Mouse (Mus musculus) liver, embryonic 11.5 days (tissue): ENCODE measurements around the gene Hipk1. TPM values are rescaled to one million over a fixed set of nuclear protein-coding genes. Genes with fewer than 3 reads are reported as not detected.

Experiments
- ATAC-seq: fragments of 200-750 bp; cut with Nextera tagmentation; replicated peaks from 2 replicates; pipeline ENCODE4 v1.8.0; 2017; ENCODE audit warnings: moderate number of reproducible peaks, mild to moderate bottlenecking, moderate TSS enrichment, moderate library complexity; ENCODE audit not compliant: low FRiP score
- DNase-seq: peaks from one replicate; pipeline ENCODE4 v3.0.0-alpha.2; 2017; ENCODE audit warnings: low spot score
- H3K27ac ChIP-seq: fragments of 300-500 bp; sonication (generic); 2 replicates; pipeline ENCODE4 v1.5.1; 2014; ENCODE audit warnings: mild to moderate bottlenecking, low read depth, low read length, control low read depth
- H3K27me3 ChIP-seq: fragments of 300-500 bp; sonication (generic); replicated peaks from 2 replicates; pipeline ENCODE4 v1.6.1; 2014; ENCODE audit warnings: low read length, mixed read lengths; ENCODE audit not compliant: control insufficient read depth, insufficient read depth
- H3K36me3 ChIP-seq: fragments of 300-500 bp; sonication (generic); 2 replicates; pipeline ENCODE4 v1.6.1; 2014; ENCODE audit warnings: mild to moderate bottlenecking, low read length, moderate library complexity, mixed read lengths; ENCODE audit not compliant: control insufficient read depth, insufficient read depth
- H3K4me1 ChIP-seq: fragments of 300-500 bp; sonication (generic); replicated peaks from 2 replicates; pipeline ENCODE4 v1.6.1; 2014; ENCODE audit warnings: low read length, mixed read lengths; ENCODE audit not compliant: control insufficient read depth, insufficient read depth
- H3K4me2 ChIP-seq: fragments of 300-500 bp; sonication (generic); 2 replicates; pipeline ENCODE4 v1.6.1; 2014; ENCODE audit warnings: mild to moderate bottlenecking, control low read depth, moderate library complexity
- H3K4me3 ChIP-seq: fragments of 300-500 bp; sonication (generic); 2 replicates; pipeline ENCODE4 v1.5.1; 2014; ENCODE audit warnings: low read depth, low read length, control low read depth
- H3K9ac ChIP-seq: fragments of 300-500 bp; sonication (generic); 2 replicates; pipeline ENCODE4 v1.6.1; 2014; ENCODE audit warnings: low read depth, low read length, control low read depth
- H3K9me3 ChIP-seq: fragments of 300-500 bp; sonication (generic); 2 replicates; pipeline ENCODE4 v1.6.1; 2016; ENCODE audit warnings: low read length, inconsistent platforms, mixed read lengths; ENCODE audit not compliant: control insufficient read depth
- WGBS: fragments of 180-500 bp; shearing (Covaris S2); extraction: QIAGEN DNeasy Blood & Tissue Kit; methylation state at CpG from one replicate; pipeline ENCODE4 v1.1.7; 2014; 5-methylcytosine and 5-hydroxymethylcytosine counted together
- polyA plus RNA-seq: library from polyadenylated mRNA; unstranded; fragments of >200 nt; fragmentation: Nextera tagmentation; extraction: Ambion mirVana; gene quantifications from 2 replicates; pipeline ENCODE4 v1.2.1, GENCODE M21; 2014

The Hipk1 gene
- polyA plus RNA-seq, 1 experiment from 2014 or later: 15.7 TPM

- Histone ChIP-seq H3K4me2 (no peak overlapping the region), H3K27me3 (no peaks in the 10 kb centered on the region), H3K9me3 (no peaks in the 10 kb centered on the region), H3K9ac (no peak overlapping the region), H3K36me3 (peaks cover 22% of the 10 kb centered on the region), H3K4me1 (no peaks in the 10 kb centered on the region), H3K4me3 (no peak overlapping the region), H3K27ac (no peak overlapping the region)
- 85% methylated on average over 3 of the region's 3 CpGs for WGBS
- no peak for ATAC-seq
- no peak for DNase-seq
Observed at GRCm38 (mm10) chr3:103773508-103773907, 17.9 kb downstream of the Hipk1 start.

- H3K9ac ChIP-seq: no peak overlapping the region
- peaks cover 21% of the 10 kb centered on the region for H3K36me3 ChIP-seq
- H3K4me2 ChIP-seq: no peak overlapping the region
- H3K9me3 ChIP-seq: no peaks in the 10 kb centered on the region
- H3K27me3 ChIP-seq: no peaks in the 10 kb centered on the region
- DNase-seq: no peak
- no peak overlapping the region for H3K27ac ChIP-seq
- H3K4me3 ChIP-seq: no peak overlapping the region
- ATAC-seq: no peak
- WGBS: 80% methylated on average over 4 of the region's 4 CpGs
- no peaks in the 10 kb centered on the region for H3K4me1 ChIP-seq
Observed at GRCm38 (mm10) chr3:103772846-103773245, 18.5 kb downstream of the Hipk1 start.

GRCm38 (mm10) chr3:103771531-103772130 lies 19.7 kb downstream of the Hipk1 start:
- WGBS: 84% methylated on average over 9 of the region's 9 CpGs
- H3K27ac ChIP-seq: no peak overlapping the region
- H3K4me3 ChIP-seq: no peak overlapping the region
- H3K9me3 ChIP-seq: no peaks in the 10 kb centered on the region
- DNase-seq (no peak), ATAC-seq (no peak)
- H3K4me1 ChIP-seq: no peaks in the 10 kb centered on the region
- peaks cover 12% of the 10 kb centered on the region for H3K36me3 ChIP-seq
- no peak overlapping the region for H3K9ac ChIP-seq
- H3K27me3 ChIP-seq: no peaks in the 10 kb centered on the region
- H3K4me2 ChIP-seq: no peak overlapping the region

GRCm38 (mm10) chr3:103766789-103767188 lies 24.6 kb downstream of the Hipk1 start:
- Histone ChIP-seq H3K4me3 (no peak overlapping the region), H3K9me3 (no peaks in the 10 kb centered on the region), H3K36me3 (peaks cover 23% of the 10 kb centered on the region), H3K4me2 (no peak overlapping the region), H3K4me1 (no peaks in the 10 kb centered on the region), H3K27ac (no peak overlapping the region), H3K9ac (no peak overlapping the region), H3K27me3 (no peaks in the 10 kb centered on the region)
- DNase-seq: no peak
- no peak for ATAC-seq
- 82% methylated on average over 3 of the region's 3 CpGs for WGBS

- Histone ChIP-seq H3K27ac (no peak overlapping the region), H3K4me2 (no peak overlapping the region), H3K9ac (no peak overlapping the region), H3K4me1 (no peaks in the 10 kb centered on the region; the same call in 1 of the 2 replicates), H3K36me3 (peaks cover 35% of the 10 kb centered on the region), H3K27me3 (no peaks in the 10 kb centered on the region), H3K9me3 (no peaks in the 10 kb centered on the region), H3K4me3 (no peak overlapping the region)
- DNase-seq: no peak
- ATAC-seq: no peak
- 79% methylated on average over 5 of the region's 5 CpGs for WGBS
Observed at GRCm38 (mm10) chr3:103759261-103759970, 31.9 kb downstream of the Hipk1 start.

- WGBS: 91% methylated on average over 7 of the region's 7 CpGs
- no peaks in the 10 kb centered on the region for H3K9me3 ChIP-seq
- no peaks in the 10 kb centered on the region for H3K27me3 ChIP-seq
- H3K36me3 ChIP-seq: peaks cover 36% of the 10 kb centered on the region
- H3K9ac ChIP-seq: no peak overlapping the region
- no peak overlapping the region for H3K4me2 ChIP-seq
- no peaks in the 10 kb centered on the region; the same call in 1 of the 2 replicates for H3K4me1 ChIP-seq
- ATAC-seq (no peak), DNase-seq (no peak)
- H3K4me3 ChIP-seq: no peak overlapping the region
- H3K27ac ChIP-seq: no peak overlapping the region
Observed at GRCm38 (mm10) chr3:103758456-103758855, 32.9 kb downstream of the Hipk1 start.

- H3K9ac ChIP-seq: no peak overlapping the region
- no peak for DNase-seq
- peaks cover 34% of the 10 kb centered on the region for H3K36me3 ChIP-seq
- no peak for ATAC-seq
- WGBS: 85% methylated on average over 2 of the region's 2 CpGs
- H3K9me3 ChIP-seq: no peaks in the 10 kb centered on the region
- no peaks in the 10 kb centered on the region for H3K27me3 ChIP-seq
- H3K4me2 ChIP-seq: no peak overlapping the region
- H3K27ac ChIP-seq: no peak overlapping the region
- no peak overlapping the region for H3K4me3 ChIP-seq
- no peaks in the 10 kb centered on the region; the same call in 1 of the 2 replicates for H3K4me1 ChIP-seq
Observed at GRCm38 (mm10) chr3:103756920-103757319, 34.4 kb downstream of the Hipk1 start.

- no peak overlapping the region for H3K4me3 ChIP-seq
- DNase-seq: no peak
- H3K27me3 ChIP-seq: no peaks in the 10 kb centered on the region
- no peaks in the 10 kb centered on the region for H3K9me3 ChIP-seq
- H3K4me2 ChIP-seq: no peak overlapping the region
- no peak overlapping the region for H3K9ac ChIP-seq
- WGBS: 42% methylated on average over 3 of the region's 3 CpGs
- H3K4me1 ChIP-seq: no peaks in the 10 kb centered on the region; the same call in 1 of the 2 replicates
- ATAC-seq: no peak
- H3K36me3 ChIP-seq: peaks cover 33% of the 10 kb centered on the region
- no peak overlapping the region for H3K27ac ChIP-seq
Observed at GRCm38 (mm10) chr3:103755351-103755750, 36.0 kb downstream of the Hipk1 start.

- H3K4me2 ChIP-seq: no peak overlapping the region
- no peak for ATAC-seq
Observed at GRCm38 (mm10) chr3:103751558-103751957, 39.8 kb downstream of the Hipk1 start.

More at GRCm38 (mm10) chr3:103751558-103751957, 39.8 kb downstream of the Hipk1 start:
- no peak for DNase-seq
- no peak overlapping the region for H3K4me3 ChIP-seq
- H3K27me3 ChIP-seq: no peaks in the 10 kb centered on the region
- no peak overlapping the region for H3K27ac ChIP-seq
- H3K9ac ChIP-seq: no peak overlapping the region
- no peaks in the 10 kb centered on the region for H3K9me3 ChIP-seq
- whole genome bisulfite sequencing: 88% methylated on average over 2 of the region's 2 CpGs
- H3K36me3 ChIP-seq: peaks cover 43% of the 10 kb centered on the region
- no peaks in the 10 kb centered on the region; the same call in 1 of the 2 replicates for H3K4me1 ChIP-seq
